Mouse (Mus musculus): ENCODE measurements at regions not wholly inside any gene's neighbourhood (a gene's known extent, or its start where the extent isn't known, plus 50 kb on each side); places are given as distances from the start of the nearest gene placed in this dataset.

GRCm38 (mm10) chr14:16897747-16898544 is 79.0 kb upstream of the Rarb start:
- TF ChIP-seq CTCF (IDR thresholded peaks at IDR 0.05; ENCODE audit: low read depth): no peak
- TF ChIP-seq EP300 (optimal IDR thresholded peaks at IDR 0.05): no peak

All from stomach, postnatal 0 days (tissue).